Mouse (Mus musculus) layer of hippocampus, adult 2 months (tissue): ENCODE results near the gene Fancd2. TPM values are rescaled to one million over a fixed set of nuclear protein-coding genes. Genes with fewer than 3 reads are reported as not detected.
A peak's percentile ranks its signal among the peaks of the same experiment; 100 is the strongest.

Experiments
- DNase-seq, 2 experiments: peaks; one replicate each; pipeline ENCODE4 v3.0.0; 2022; ENCODE audit warnings: low spot score in 2 of 2
- H3K27ac ChIP-seq: fragments of 200-600 bp; 2 replicates; pipeline ENCODE4 v1.8.1; 2022
- H3K4me3 ChIP-seq: fragments of 200-600 bp; 2 replicates; pipeline ENCODE4 v1.8.1; 2022; ENCODE audit warnings: mild to moderate bottlenecking
- CTCF ChIP-seq: fragments of 200-600 bp; conservative IDR thresholded peaks from 2 replicates; pipeline ENCODE4 v1.8.1; 2022; ENCODE audit warnings: antibody characterized with exemption, mild to moderate bottlenecking, moderate library complexity
- total RNA-seq, 2 experiments: library from RNA; stranded (reverse); gene quantifications; 2 replicates each; pipeline ENCODE4 v1.2.3; 2021

Gene Fancd2
- total RNA-seq, 2 experiments from 2014 or later, result 2.4 to 3.8 TPM

- no peak for TF ChIP-seq CTCF
- DNase-seq, result no peak
- no peak overlapping the region for H3K27ac ChIP-seq
- no peak overlapping the region for H3K4me3 ChIP-seq
These were observed 28.7 kb upstream of the Fancd2 start for GRCm38 (mm10) chr6:113502801-113503200.

DNA sequence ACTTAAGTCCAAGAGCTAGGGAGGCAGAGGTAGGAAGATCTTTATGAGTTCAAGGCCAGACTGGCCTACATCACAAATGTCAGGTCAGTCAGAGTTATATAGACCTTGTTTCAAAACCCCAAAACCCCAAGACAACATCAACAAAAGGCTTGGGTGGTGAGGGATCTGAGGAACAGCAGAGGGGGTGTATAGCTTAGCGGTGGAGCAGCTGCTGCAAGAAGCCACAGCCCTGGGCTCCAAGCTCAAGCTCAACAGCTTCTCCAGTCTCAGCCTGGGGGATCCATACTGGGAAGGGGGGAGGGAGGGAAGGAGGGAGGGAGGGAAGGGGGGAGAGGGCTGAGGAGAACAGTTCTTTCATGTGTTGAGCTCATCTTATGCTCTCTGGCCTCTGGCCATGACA is 25.8 kb upstream of the Fancd2 start:
- no peak for TF ChIP-seq CTCF
- DNase-seq, result no peak
- Histone ChIP-seq H3K4me3 (no peak overlapping the region), H3K27ac (no peak overlapping the region)

DNA sequence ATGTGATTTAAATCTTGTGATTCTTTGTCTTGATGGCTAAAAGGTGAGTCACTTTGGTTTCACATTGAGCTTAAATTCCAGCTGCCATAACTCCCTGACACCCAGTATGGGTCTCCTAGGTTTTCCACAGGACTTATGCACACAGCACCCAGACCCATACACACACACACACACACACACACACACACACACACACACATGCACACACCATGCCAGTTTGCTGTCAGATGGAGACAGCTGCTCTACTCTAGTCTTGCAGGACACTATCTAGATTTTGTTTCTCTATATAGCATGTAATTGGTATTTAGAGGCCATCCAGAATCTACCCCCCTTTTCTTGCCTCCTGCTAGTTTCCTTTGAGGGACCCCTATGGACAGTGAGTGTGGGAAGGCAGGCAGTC is 24.4 kb upstream of the Fancd2 start:
- Histone ChIP-seq H3K27ac (no peak overlapping the region), H3K4me3 (no peak overlapping the region)
- no peak for DNase-seq
- TF ChIP-seq CTCF, result no peak

- Histone ChIP-seq H3K27ac (no peak overlapping the region), H3K4me3 (no peak overlapping the region)
- no peak for DNase-seq
- TF ChIP-seq CTCF, result no peak
These were observed 23.1 kb upstream of the Fancd2 start for GRCm38 (mm10) chr6:113508272-113508946.

DNA sequence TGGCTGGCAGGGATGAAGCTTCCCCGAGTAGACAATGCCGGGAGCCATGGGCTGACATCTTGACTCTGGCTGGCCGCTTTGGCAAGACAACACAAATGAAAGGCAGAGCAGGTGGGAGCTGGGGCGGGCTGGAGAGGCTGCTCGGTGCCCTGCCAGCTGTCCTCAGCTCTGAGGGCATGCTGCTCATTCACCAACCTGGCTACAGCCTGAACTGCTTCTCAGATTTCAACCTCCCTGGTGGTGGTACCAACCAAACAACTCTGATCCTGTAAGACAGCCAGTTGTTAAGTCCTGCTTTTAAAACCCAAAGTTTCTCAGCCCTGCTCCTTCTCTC is 22.6 kb upstream of the Fancd2 start:
- no peak for DNase-seq
- H3K4me3 ChIP-seq, result no peak overlapping the region
- H3K27ac ChIP-seq, result no peak overlapping the region
- TF ChIP-seq CTCF, result no peak

DNA sequence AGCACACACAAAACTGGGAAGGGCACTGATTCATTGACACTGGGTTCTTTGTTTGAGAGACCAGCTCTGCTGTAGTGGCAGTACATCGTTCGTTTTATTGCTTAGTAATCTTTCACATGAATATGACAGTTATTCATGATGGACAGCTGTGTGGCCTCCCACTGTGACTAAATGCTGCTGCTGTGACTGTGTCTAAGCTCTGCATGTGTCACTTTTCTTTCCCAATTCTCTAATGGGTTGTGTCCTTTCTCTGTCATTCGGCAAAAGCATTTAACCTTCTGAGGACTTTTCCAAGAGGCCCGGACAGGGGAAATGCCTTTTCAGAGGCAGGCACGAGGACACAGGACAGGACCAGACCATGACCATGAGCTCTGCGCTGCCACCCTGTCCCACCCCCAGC is 17.5 kb upstream of the Fancd2 start:
- Histone ChIP-seq H3K4me3 (no peak overlapping the region), H3K27ac (no peak overlapping the region)
- no peak for TF ChIP-seq CTCF
- DNase-seq, result no peak

- no peak overlapping the region for H3K27ac ChIP-seq
- H3K4me3 ChIP-seq, result no peak overlapping the region
- DNase-seq, result no peak
- no peak for TF ChIP-seq CTCF
These were observed 16.9 kb upstream of the Fancd2 start for GRCm38 (mm10) chr6:113514600-113514999.

GRCm38 (mm10) chr6:113517434-113518080 is 13.9 kb upstream of the Fancd2 start:
- Histone ChIP-seq H3K27ac (no peak overlapping the region), H3K4me3 (no peak overlapping the region)
- no peak for TF ChIP-seq CTCF
- no peak for DNase-seq

DNA sequence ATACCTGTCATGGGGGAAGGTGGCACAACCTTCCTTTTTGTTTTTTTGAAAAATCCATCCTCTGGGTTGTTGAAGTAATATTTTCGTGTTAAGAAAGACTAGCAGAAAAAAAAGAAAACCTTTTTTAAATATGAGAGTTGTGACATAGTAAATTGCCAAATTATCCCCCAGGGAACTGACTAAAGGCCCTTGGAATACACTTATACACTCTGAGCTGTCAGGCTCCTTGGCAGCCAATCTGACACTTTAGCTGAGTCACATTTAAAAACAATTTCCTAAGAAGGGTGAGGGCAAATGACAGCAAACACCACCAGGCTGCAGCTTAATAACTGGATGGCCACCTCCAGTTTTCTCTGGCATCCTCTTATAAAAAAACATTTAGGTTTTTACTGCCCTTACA is 9.2 kb upstream of the Fancd2 start:
- DNase-seq, result no peak
- no peak for TF ChIP-seq CTCF
- no peak overlapping the region for H3K27ac ChIP-seq
- no peak overlapping the region for H3K4me3 ChIP-seq

GRCm38 (mm10) chr6:113523420-113523819 is 8.1 kb upstream of the Fancd2 start:
- DNase-seq, result no peak
- no peak overlapping the region for H3K27ac ChIP-seq
- no peak for TF ChIP-seq CTCF
- H3K4me3 ChIP-seq, result no peak overlapping the region

- peak overlapping the region; percentile 73 for H3K4me3 ChIP-seq
- H3K27ac ChIP-seq, result no peak overlapping the region
- no peak for DNase-seq
- no peak for TF ChIP-seq CTCF
These were observed 440 bp downstream of the Fancd2 start for GRCm38 (mm10) chr6:113531840-113532404.

DNA sequence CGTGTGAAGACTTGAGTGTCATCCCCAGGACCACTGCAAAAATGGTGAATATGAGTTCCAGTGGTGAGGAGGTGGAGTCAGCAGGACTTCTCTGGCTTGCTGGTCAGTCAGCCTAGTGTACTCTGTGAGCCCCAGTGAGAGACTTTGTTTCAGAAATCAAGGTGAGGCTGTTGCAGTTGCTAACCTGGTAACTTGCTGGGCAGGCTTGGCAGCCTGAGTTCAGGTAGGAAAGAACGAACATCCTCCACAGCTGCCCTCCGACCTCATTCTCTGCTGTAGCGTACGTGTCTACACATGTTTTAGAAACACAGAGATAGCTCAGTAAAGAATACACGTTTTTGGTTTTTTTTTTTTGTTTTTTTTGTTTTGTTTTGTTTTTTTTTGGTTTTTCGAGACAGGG is 3.4 kb downstream of the Fancd2 start:
- TF ChIP-seq CTCF, result no peak
- DNase-seq, result no peak
- Histone ChIP-seq H3K4me3 (no peak overlapping the region), H3K27ac (no peak overlapping the region)

DNA sequence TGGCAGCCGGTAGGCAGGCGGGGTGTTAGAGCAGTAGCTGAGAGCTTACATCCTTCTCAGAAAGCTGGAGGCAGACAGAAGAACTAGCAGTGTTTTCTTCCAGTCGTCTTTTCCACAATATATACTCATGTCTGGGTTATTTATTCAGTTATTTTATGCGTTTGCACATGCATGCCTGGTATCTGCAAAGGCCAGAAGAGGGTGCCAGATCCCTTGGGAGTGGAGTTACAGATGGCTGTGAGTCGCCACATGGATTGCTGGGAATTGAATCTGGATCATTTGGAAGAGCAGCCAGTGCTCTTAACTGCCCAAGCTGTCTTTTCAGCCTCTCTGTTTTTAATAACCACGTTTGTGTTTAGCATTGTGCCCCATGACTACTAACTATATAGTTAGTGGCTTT is 10.1 kb downstream of the Fancd2 start:
- no peak overlapping the region for H3K4me3 ChIP-seq
- no peak overlapping the region for H3K27ac ChIP-seq
- no peak for DNase-seq
- peak; percentile 54 for TF ChIP-seq CTCF

- Histone ChIP-seq H3K4me3 (no peak overlapping the region), H3K27ac (no peak overlapping the region)
- DNase-seq, result no peak
- no peak for TF ChIP-seq CTCF
These were observed 12.5 kb downstream of the Fancd2 start for GRCm38 (mm10) chr6:113543906-113544481.
